Mouse (Mus musculus) neural tube, embryonic 14.5 days (tissue): ENCODE measurements around the gene Plin2. TPM values are rescaled to one million over a fixed set of nuclear protein-coding genes. Genes with fewer than 3 reads are reported as not detected.
"Not testable (repeated sequence)": the region's sequence is repeated elsewhere in the genome, so short reads cannot be mapped to it uniquely, and the experiment has no call there.

ENCODE experiments used
- ATAC-seq: fragments of 200-750 bp; cut with Nextera tagmentation; 2 replicates; pipeline ENCODE4 v1.8.0; 2017; ENCODE audit warnings: low read depth, mild to moderate bottlenecking, moderate TSS enrichment, moderate library complexity
- H3K27ac ChIP-seq: fragments of 300-500 bp; sonication (generic); 2 replicates; pipeline ENCODE4 v1.5.1; 2014; ENCODE audit warnings: low read depth, mild to moderate bottlenecking, control low read depth, low read length, moderate library complexity, mixed read lengths
- H3K27me3 ChIP-seq: fragments of 300-500 bp; sonication (generic); 2 replicates; pipeline ENCODE4 v1.6.1; 2014; ENCODE audit warnings: low read length; ENCODE audit not compliant: control insufficient read depth, insufficient read depth
- H3K36me3 ChIP-seq: fragments of 300-500 bp; sonication (generic); 2 replicates; pipeline ENCODE4 v1.6.1; 2014; ENCODE audit warnings: low read length, mixed read lengths; ENCODE audit not compliant: control insufficient read depth, insufficient read depth
- H3K4me1 ChIP-seq: fragments of 300-500 bp; sonication (generic); 2 replicates; pipeline ENCODE4 v1.6.1; 2014; ENCODE audit warnings: low read length; ENCODE audit not compliant: control insufficient read depth, insufficient read depth
- H3K4me2 ChIP-seq: fragments of 300-500 bp; sonication (generic); 2 replicates; pipeline ENCODE4 v1.6.1; 2014; ENCODE audit warnings: mild to moderate bottlenecking, low read depth, low read length, control low read depth
- H3K4me3 ChIP-seq: fragments of 300-500 bp; sonication (generic); 2 replicates; pipeline ENCODE4 v1.5.1; 2014; ENCODE audit warnings: low read depth, low read length, control low read depth, mixed read lengths
- H3K9ac ChIP-seq: fragments of 300-500 bp; sonication (generic); replicated peaks from 2 replicates; pipeline ENCODE4 v1.6.1; 2014; ENCODE audit warnings: low read depth, mild to moderate bottlenecking, control low read depth, low read length, mixed read lengths
- H3K9me3 ChIP-seq: fragments of 300-500 bp; sonication (generic); 2 replicates; pipeline ENCODE4 v1.6.1; 2016; ENCODE audit warnings: low read length; ENCODE audit not compliant: control insufficient read depth
- WGBS: fragments of 180-500 bp; shearing (Covaris S2); extraction: QIAGEN DNeasy Blood & Tissue Kit; methylation state at CpG from one replicate; pipeline ENCODE4 v1.1.7; 2014; 5-methylcytosine and 5-hydroxymethylcytosine counted together
- polyA plus RNA-seq: library from polyadenylated mRNA; unstranded; fragments of >200 nt; fragmentation: Nextera tagmentation; extraction: Ambion mirVana; gene quantifications from 2 replicates; pipeline ENCODE4 v1.2.1, GENCODE M21; 2014

The Plin2 gene
- polyA plus RNA-seq, 1 experiment from 2014 or later: 33.9 TPM

DNA sequence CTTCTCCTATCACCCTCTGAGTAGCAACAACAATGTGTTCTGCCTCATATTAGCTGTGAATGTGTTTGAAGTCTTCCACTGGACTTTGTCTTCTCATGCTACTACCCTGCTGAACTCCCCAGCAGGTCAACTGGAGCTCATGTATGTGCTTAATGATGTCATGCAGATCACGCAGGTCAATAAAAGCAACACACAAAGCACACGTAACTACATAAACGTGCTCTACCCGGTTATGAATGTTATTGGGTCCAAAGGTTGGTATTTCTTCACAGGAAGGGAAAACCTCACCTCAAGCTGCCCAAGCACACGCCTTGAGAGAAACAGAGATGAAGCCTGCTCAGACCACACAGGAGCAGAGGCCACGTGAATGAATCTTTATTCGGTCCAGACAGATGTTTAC lies 43.4 kb downstream of the Plin2 start:
- H3K4me3 ChIP-seq, ATAC-seq, H3K27me3 ChIP-seq, H3K9me3 ChIP-seq, H3K27ac ChIP-seq, H3K36me3 ChIP-seq, H3K4me1 ChIP-seq, H3K4me2 ChIP-seq, H3K9ac ChIP-seq: not testable (repeated sequence)
- WGBS: 96% methylated on average over 7 of the region's 7 CpGs

DNA sequence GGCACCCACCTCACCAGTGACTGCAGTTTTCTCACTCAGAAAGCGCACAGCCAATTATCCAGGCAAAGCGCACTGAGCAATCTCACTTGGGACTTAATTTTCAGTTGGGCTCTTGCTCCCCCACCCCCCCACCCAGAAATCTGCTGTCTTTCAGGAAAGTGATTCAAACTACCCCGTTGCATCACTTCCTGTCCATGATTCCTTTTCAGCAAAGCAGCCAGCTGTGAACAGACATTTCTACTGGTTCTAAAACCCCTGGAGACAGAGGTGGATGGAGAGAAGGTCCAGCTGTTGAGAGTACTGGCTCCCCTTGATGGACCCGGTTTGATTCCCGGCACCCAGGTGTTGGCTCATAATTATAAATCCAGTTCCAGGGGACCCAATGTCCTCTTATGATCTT lies 44.4 kb downstream of the Plin2 start:
- no peak for ATAC-seq
- Histone ChIP-seq H3K9ac (no peak overlapping the region), H3K4me2 (no peak overlapping the region), H3K27ac (no peak overlapping the region), H3K27me3 (no peaks in the 10 kb centered on the region), H3K9me3 (no peaks in the 10 kb centered on the region), H3K4me3 (no peak overlapping the region), H3K36me3 (no peaks in the 10 kb centered on the region), H3K4me1 (no peaks in the 10 kb centered on the region)
- 85% methylated on average over 5 of the region's 5 CpGs for WGBS

DNA sequence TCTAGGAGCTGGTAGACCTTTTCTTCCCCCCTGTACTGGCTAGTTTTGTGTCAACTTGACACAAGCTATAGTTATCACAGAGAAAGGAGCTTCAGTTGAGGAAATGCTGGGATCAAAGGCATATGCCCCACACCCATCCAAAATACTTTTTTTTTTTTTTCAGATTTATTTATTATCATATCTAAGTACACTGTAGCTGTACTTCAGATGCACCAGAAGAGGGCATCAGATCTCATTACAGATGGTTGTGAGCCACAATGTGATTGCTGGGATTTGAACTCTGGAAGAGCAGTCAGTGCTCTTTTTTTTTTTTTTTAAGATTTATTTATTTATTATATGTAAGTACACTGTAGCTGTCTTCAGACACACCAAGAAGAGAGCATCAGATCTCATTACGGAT lies 47.3 kb downstream of the Plin2 start:
- not testable (repeated sequence) for H3K9me3 ChIP-seq, ATAC-seq, H3K27ac ChIP-seq, H3K4me2 ChIP-seq, H3K36me3 ChIP-seq, H3K27me3 ChIP-seq, H3K4me1 ChIP-seq, H3K9ac ChIP-seq, H3K4me3 ChIP-seq
- 81% methylated on average over 1 of the region's 1 CpGs for WGBS

DNA sequence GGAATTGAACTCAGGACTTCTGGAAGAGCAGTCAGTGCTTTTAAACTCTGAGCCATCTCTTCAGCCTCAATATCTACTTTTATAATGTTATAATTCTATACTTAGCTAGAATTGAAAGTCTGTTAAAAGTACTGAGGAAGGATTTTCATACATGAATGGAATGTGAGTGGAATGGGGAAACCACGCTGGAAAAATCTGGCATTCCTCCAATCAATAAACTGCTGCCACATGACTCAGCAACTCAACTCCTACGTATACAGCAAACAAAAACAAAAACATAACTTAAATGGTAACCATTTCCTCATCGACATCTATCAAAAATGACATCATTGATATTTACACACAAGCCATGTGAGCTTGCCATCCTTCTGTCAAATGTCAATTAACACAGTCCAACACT lies 47.7 kb downstream of the Plin2 start:
- 76% methylated on average over 3 of the region's 3 CpGs for WGBS

DNA sequence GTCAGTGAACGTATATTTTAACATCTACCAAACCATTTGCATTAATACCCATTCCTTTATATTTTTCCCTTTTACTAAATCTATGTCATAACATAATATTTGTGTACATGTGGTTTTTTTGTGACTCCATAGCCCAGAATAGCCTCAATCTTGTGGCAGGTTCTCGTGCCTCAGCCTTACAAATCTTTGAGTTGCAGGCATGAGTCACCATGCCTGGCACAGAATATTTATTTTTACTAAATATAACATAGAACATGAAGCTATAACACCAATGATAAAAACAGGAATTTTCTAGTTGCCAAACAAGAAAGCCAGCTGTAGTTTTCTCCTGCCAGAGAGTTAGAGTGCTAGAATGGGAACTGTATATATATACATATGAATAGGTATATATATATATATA lies 49.4 kb downstream of the Plin2 start:
- Histone ChIP-seq H3K9me3 (no peaks in the 10 kb centered on the region), H3K4me2 (no peak overlapping the region), H3K4me1 (no peaks in the 10 kb centered on the region), H3K27me3 (no peaks in the 10 kb centered on the region), H3K9ac (no peak overlapping the region), H3K36me3 (no peaks in the 10 kb centered on the region), H3K4me3 (no peak overlapping the region), H3K27ac (no peak overlapping the region)
- no peak for ATAC-seq
- 76% methylated on average over 2 of the region's 2 CpGs for WGBS

More for the DNA sequence above, 47.7 kb downstream of the Plin2 start:
- Histone ChIP-seq H3K27ac (no peak overlapping the region), H3K9ac (no peak overlapping the region), H3K4me1 (no peaks in the 10 kb centered on the region), H3K4me3 (no peak overlapping the region), H3K36me3 (no peaks in the 10 kb centered on the region), H3K9me3 (no peaks in the 10 kb centered on the region), H3K27me3 (no peaks in the 10 kb centered on the region), H3K4me2 (no peak overlapping the region)
- no peak for ATAC-seq

DNA sequence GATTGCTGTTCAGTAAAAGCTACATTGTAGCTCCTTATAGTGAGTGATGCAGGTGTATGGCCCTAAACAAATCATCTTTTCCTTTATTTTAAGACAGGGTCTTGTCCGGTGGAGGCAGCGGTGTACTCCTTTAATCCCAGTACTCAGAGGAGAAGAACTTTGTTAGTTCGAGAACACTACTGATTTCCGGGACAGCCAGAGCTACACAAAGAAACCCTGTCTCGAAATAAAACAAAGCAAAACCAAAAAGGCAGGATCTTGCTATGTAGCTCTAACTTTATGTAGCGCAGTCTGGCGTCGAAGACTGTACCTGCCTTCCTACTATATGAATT lies 57.6 kb downstream of the Plin2 start:
- no peaks in the 10 kb centered on the region for H3K27me3 ChIP-seq
- peak overlapping the region; percentile 71 for H3K27ac ChIP-seq
- H3K4me3 ChIP-seq: peak overlapping the region; percentile 77
- H3K36me3 ChIP-seq: no peaks in the 10 kb centered on the region
- H3K4me1 ChIP-seq: peaks cover 9% of the 10 kb centered on the region; the same call in 1 of the 2 replicates
- no peaks in the 10 kb centered on the region for H3K9me3 ChIP-seq
- WGBS: 39% methylated on average over 8 of the region's 8 CpGs
- ATAC-seq: no peak
- H3K9ac ChIP-seq: peak overlapping the region; percentile 39; the same call in 1 of the 2 replicates
- H3K4me2 ChIP-seq: peak overlapping the region; percentile 56

DNA sequence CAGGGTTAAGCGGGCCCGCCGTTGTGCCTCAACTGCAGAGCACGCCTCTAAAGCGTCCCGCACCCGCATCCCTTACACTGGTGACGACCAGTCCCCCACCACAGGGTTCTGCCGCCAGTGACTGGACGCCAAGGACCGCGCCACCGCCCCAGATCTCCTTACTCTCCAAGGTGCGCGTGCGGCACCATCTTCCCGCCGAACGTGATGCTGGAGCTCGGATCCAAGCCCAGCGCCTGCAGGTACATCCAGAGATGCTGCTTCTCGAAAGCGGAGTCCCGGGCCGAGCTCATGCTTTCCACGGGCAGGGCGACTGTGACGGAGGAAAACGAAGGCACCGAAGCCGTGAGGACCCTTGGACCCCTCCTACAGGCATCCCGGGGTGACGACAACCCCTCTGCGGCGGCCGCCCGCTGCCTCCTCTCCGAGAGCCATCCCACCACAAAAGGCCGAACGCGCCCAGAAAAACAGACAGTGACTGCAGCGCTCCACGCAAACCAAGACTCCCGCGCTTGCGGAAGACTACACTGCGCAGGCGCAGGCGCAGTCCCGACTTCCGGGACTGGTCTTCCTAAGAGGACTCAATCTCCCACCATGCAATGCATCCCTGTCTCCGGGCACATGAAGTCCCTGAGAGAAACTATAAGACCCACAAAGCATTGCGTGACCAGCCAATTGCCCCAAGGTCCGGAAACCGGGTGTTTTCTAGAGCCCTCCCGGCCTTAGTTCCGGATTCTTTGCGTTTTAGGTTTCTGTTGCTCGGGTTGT lies 58.2 kb downstream of the Plin2 start, which contains the start of gene Haus6:
Haus6 (minus strand) TSS at position 532 of the 765 bp plus-strand sequence.
- Histone ChIP-seq H3K27ac (peak within 1 kb of the TSS; percentile 71), H3K4me1 (peaks cover 9% of the 10 kb centered on the region; the same call in 1 of the 2 replicates), H3K9ac (peak within 1 kb of the TSS; percentile 67), H3K4me2 (peak within 1 kb of the TSS; percentile 97), H3K36me3 (no peaks in the 10 kb centered on the region), H3K9me3 (no peaks in the 10 kb centered on the region), H3K27me3 (no peaks in the 10 kb centered on the region), H3K4me3 (peak within 1 kb of the TSS; percentile 77)
- under 1% methylated on average over 59 of the region's 59 CpGs for WGBS
- peak; percentile 100 for ATAC-seq

Other genes with a start within 250 kb of the Plin2 start
- not detected in 2 replicates for gene Saxo1, start 111.7 kb downstream of the Plin2 start, polyA plus RNA-seq
- 135 and 154 TPM in 2 replicates for gene Rraga, start 94.4 kb downstream of the Plin2 start, polyA plus RNA-seq
- 6.3 TPM in 2 replicates for gene Haus6, start 58.0 kb downstream of the Plin2 start, polyA plus RNA-seq
- 4.3 and 5.3 TPM in 2 replicates for gene Dennd4c, start 78.5 kb upstream of the Plin2 start, polyA plus RNA-seq
- 373 and 376 TPM in 2 replicates for gene Rps6, start 187.4 kb upstream of the Plin2 start, polyA plus RNA-seq
- 23.3 and 23.5 TPM in 2 replicates for gene Acer2, start 204.3 kb upstream of the Plin2 start, polyA plus RNA-seq